Mouse (Mus musculus) CD8-positive naive resting alpha-beta T cell, adult 2 months (primary cell): ENCODE measurements around the gene Cnpy4.
"Not testable (repeated sequence)": the region's sequence is repeated elsewhere in the genome, so short reads cannot be mapped to it uniquely, and the experiment has no call there.

Source experiments
- DNase-seq, 2 experiments: peaks; one replicate each; pipeline ENCODE4 v3.0.0; 2022; ENCODE audit warnings: low read depth in 2 of 2, low spot score in 2 of 2

Gene Cnpy4

GRCm38 (mm10) chr5:138202086-138202485 is 14.8 kb downstream of the Cnpy4 start:
- no peak for DNase-seq

GRCm38 (mm10) chr5:138207253-138207652 is 20.0 kb downstream of the Cnpy4 start:
- DNase-seq, result no peak

GRCm38 (mm10) chr5:138207873-138208272 is 20.6 kb downstream of the Cnpy4 start:
- DNase-seq, result no peak

- not testable (repeated sequence) for DNase-seq
Observed at GRCm38 (mm10) chr5:138216632-138217031, 29.3 kb downstream of the Cnpy4 start.

GRCm38 (mm10) chr5:138219864-138220263 is 32.6 kb downstream of the Cnpy4 start:
- DNase-seq, result no peak

- peak; percentile 67 to 70 for DNase-seq
Observed at GRCm38 (mm10) chr5:138222111-138222510, 34.8 kb downstream of the Cnpy4 start.

- DNase-seq, result no peak
Observed at GRCm38 (mm10) chr5:138223287-138223686, 36.0 kb downstream of the Cnpy4 start.

- DNase-seq, result no peak
Observed at GRCm38 (mm10) chr5:138225700-138226099, 38.4 kb downstream of the Cnpy4 start, which contains the start of gene Nxpe5. Nxpe5 (plus strand) TSS chr5:138225898.

- DNase-seq, result no peak
Observed at GRCm38 (mm10) chr5:138226491-138226890, 39.2 kb downstream of the Cnpy4 start.

- no peak for DNase-seq
Observed at GRCm38 (mm10) chr5:138227367-138227766, 40.1 kb downstream of the Cnpy4 start.

GRCm38 (mm10) chr5:138228026-138228425 is 40.7 kb downstream of the Cnpy4 start:
- peak in 1 of 2 experiments; percentile 33 for DNase-seq

- DNase-seq, result no peak
Observed at GRCm38 (mm10) chr5:138229511-138229910, 42.2 kb downstream of the Cnpy4 start.

GRCm38 (mm10) chr5:138233778-138234177 is 46.5 kb downstream of the Cnpy4 start:
- no peak for DNase-seq

GRCm38 (mm10) chr5:138234224-138234623 is 46.9 kb downstream of the Cnpy4 start:
- DNase-seq, result no peak

GRCm38 (mm10) chr5:138241511-138241910 is 54.2 kb downstream of the Cnpy4 start:
- no peak for DNase-seq
